Mouse (Mus musculus) Patski (cell line): ENCODE results near the gene Lrpap1. TPM values are rescaled to one million over a fixed set of nuclear protein-coding genes. Genes with fewer than 3 reads are reported as not detected.

Source experiments
- ATAC-seq: fragments of 100-300 bp; one replicate; pipeline ENCODE4 v1.8.0; 2021
- CTCF ChIA-PET: fragments of 350-600 bp; sonication (Branson Sonifier 250); formaldehyde crosslinking; loops from one replicate; lab custom pipeline; 2022; ENCODE audit warnings: inconsistent platforms; lab: Charles Lee
- POLR2A ChIA-PET: fragments of 350-600 bp; sonication (Branson Sonifier 250); formaldehyde crosslinking; loops from one replicate; lab custom pipeline; 2022; ENCODE audit warnings: antibody characterized with exemption, inconsistent platforms; lab: Charles Lee
- DNase-seq: peaks from one replicate; pipeline ENCODE4 v3.0.0-alpha.2; 2011; ENCODE audit warnings: low read depth, low spot score
- H3K27me3 ChIP-seq: fragments of 371-371 bp; one replicate; pipeline ENCODE4 v1.5.1; 2021
- CTCF ChIP-seq: fragments of 100-300 bp; IDR thresholded peaks from one replicate; pipeline ENCODE4 v1.5.1; 2021
- in situ Hi-C: fragments of 300-500 bp; cut with MboI; formaldehyde crosslinking; loops from 3 replicates; pipeline ENCODE4 v1.11.1; 2018; ENCODE audit warnings: low pct_unique_long_range_greater_than_20kb, mixed read lengths
- polyA plus RNA-seq: library from polyadenylated mRNA; unstranded; gene quantifications from one replicate; pipeline ENCODE4 v1.2.3, GENCODE M21; 2021

Gene Lrpap1
- polyA plus RNA-seq, 1 experiment from 2014 or later = 161 TPM

- ATAC-seq (no peak), DNase-seq (no peak)
- POLR2A ChIA-PET = no interaction called here
- no peak for TF ChIP-seq CTCF
- no peaks in the 10 kb centered on the region for H3K27me3 ChIP-seq
- in situ Hi-C loops = no loop called here
- CTCF ChIA-PET = interaction anchor here (1.4 kb wide), 1 partner anchor 9 kb away, joined by 3 read pairs; no protein-coding TSS in a partner anchor
These were observed 45.5 kb downstream of the Lrpap1 start for GRCm38 (mm10) chr5:35060098-35060497.

- ATAC-seq (no peak), DNase-seq (no peak)
- H3K27me3 ChIP-seq = no peaks in the 10 kb centered on the region
- no peak for TF ChIP-seq CTCF
- CTCF ChIA-PET = interaction anchor here (1.2 to 1.8 kb wide), 3 partner anchors 15 to 42 kb away, joined by 3 to 6 read pairs (median 5); no protein-coding TSS in a partner anchor
- in situ Hi-C loops = no loop called here
- POLR2A ChIA-PET = interaction anchor here (0.6 to 0.7 kb wide), 2 partner anchors 56 to 110 kb away, joined by 3 read pairs; no protein-coding TSS in a partner anchor
These were observed 47.4 kb downstream of the Lrpap1 start for GRCm38 (mm10) chr5:35058216-35058615.

- ATAC-seq = no peak
- in situ Hi-C loops = no loop called here
- DNase-seq = no peak
- TF ChIP-seq CTCF = no peak
- ChIA-PET CTCF (interaction anchor here (1.8 kb wide), 1 partner anchor 32 kb away, joined by 6 read pairs; no protein-coding TSS in a partner anchor), POLR2A (no interaction called here)
- no peaks in the 10 kb centered on the region for H3K27me3 ChIP-seq
These were observed 48.0 kb downstream of the Lrpap1 start for GRCm38 (mm10) chr5:35057582-35057981.

- TF ChIP-seq CTCF = no peak
- ChIA-PET POLR2A (no interaction called here), CTCF (interaction anchor here (1.2 kb wide), 1 partner anchor 16 kb away, joined by 3 read pairs; no protein-coding TSS in a partner anchor)
- DNase-seq (no peak), ATAC-seq (peak; percentile 48)
- no peaks in the 10 kb centered on the region for H3K27me3 ChIP-seq
- in situ Hi-C loops = no loop called here
These were observed 48.7 kb downstream of the Lrpap1 start, which contains the start of gene Dok7 for GRCm38 (mm10) chr5:35056604-35057432. Gene Dok7, plus strand, starts transcription at chr5:35056766.

- no peaks in the 10 kb centered on the region for H3K27me3 ChIP-seq
- ATAC-seq (no peak), DNase-seq (no peak)
- no peak for TF ChIP-seq CTCF
- ChIA-PET POLR2A (no interaction called here), CTCF (no interaction called here)
- in situ Hi-C loops = no loop called here
These were observed 50.5 kb downstream of the Lrpap1 start for GRCm38 (mm10) chr5:35055076-35055475.

- POLR2A ChIA-PET = no interaction called here
- ATAC-seq (no peak), DNase-seq (no peak)
- in situ Hi-C loops = loop anchor here (5.0 kb wide), 2 partner anchors 38 to 293 kb away; no protein-coding TSS in a partner anchor
- TF ChIP-seq CTCF = no peak
- no peaks in the 10 kb centered on the region for H3K27me3 ChIP-seq
- CTCF ChIA-PET = no interaction called here
These were observed 50.9 kb downstream of the Lrpap1 start for GRCm38 (mm10) chr5:35054628-35055027.

- H3K27me3 ChIP-seq = no peaks in the 10 kb centered on the region
- in situ Hi-C loops = loop anchor here (5.0 kb wide), 2 partner anchors 42 to 297 kb away; no protein-coding TSS in a partner anchor
- DNase-seq = no peak
- ATAC-seq = no peak
- ChIA-PET CTCF (interaction anchor here (0.6 to 2.0 kb wide), 2 partner anchors 39 to 1402 kb away, joined by 3 to 6 read pairs; no protein-coding TSS in a partner anchor), POLR2A (no interaction called here)
- TF ChIP-seq CTCF = no peak
These were observed 55.0 kb downstream of the Lrpap1 start for GRCm38 (mm10) chr5:35050541-35050940.

GRCm38 (mm10) chr5:35043110-35043451, 62.5 kb downstream of the Lrpap1 start:
- in situ Hi-C loops = loop anchor here (5.0 to 10.0 kb wide), 2 partner anchors 126 to 378 kb away; partner anchors contain the start of genes Grk4 and Nop14
- ChIA-PET CTCF (interaction anchor here (0.6 to 2.9 kb wide), 3 partner anchors 29 to 111 kb away, joined by 3 to 16 read pairs (median 3); no protein-coding TSS in a partner anchor), POLR2A (no interaction called here)
- TF ChIP-seq CTCF = no peak
- ATAC-seq (peak; percentile 40), DNase-seq (peak; percentile 41)
- no peaks in the 10 kb centered on the region for H3K27me3 ChIP-seq

GRCm38 (mm10) chr5:35042431-35043109, 63.0 kb downstream of the Lrpap1 start:
- in situ Hi-C loops = loop anchor here (5.0 to 10.0 kb wide), 2 partner anchors 125 to 378 kb away; partner anchors contain the start of genes Grk4 and Nop14
- no peak for TF ChIP-seq CTCF
- ChIA-PET POLR2A (interaction anchor here (1.5 kb wide), 1 partner anchor 56 kb away, joined by 3 read pairs; no protein-coding TSS in a partner anchor), CTCF (interaction anchor here (1.0 to 2.9 kb wide), 6 partner anchors 9 to 127 kb away, joined by 3 to 16 read pairs (median 6); no protein-coding TSS in a partner anchor)
- ATAC-seq = no peak
- no peak for DNase-seq
- no peaks in the 10 kb centered on the region for H3K27me3 ChIP-seq

Other genes starting within 250 kb of the Lrpap1 start
- 1.8 TPM for gene Msantd1, start 197.8 kb downstream of the Lrpap1 start, polyA plus RNA-seq
- gene Rgs12, start 156.3 kb downstream of the Lrpap1 start, polyA plus RNA-seq = 19.4 TPM
- gene Hgfac, start 64.3 kb downstream of the Lrpap1 start, polyA plus RNA-seq = 5.5 TPM
- 1.7 TPM for gene Dok7, start 49.0 kb downstream of the Lrpap1 start, polyA plus RNA-seq
- 0.01 TPM for gene Adra2c, start 172.6 kb upstream of the Lrpap1 start, polyA plus RNA-seq